Mouse (Mus musculus) Muller cell, postnatal 12 days (primary cell): Measurements from ENCODE around the gene Plet1.
A peak's percentile ranks its signal among the peaks of the same experiment; 100 is the strongest.

Source experiments
- DNase-seq: peaks from one replicate; pipeline ENCODE4 v3.0.0-alpha.2; 2015; ENCODE audit errors: inconsistent ontology term

Plet1 gene

GRCm38 (mm10) chr9:50533791-50534190, 39.5 kb downstream of the Plet1 start:
- DNase-seq = no peak

GRCm38 (mm10) chr9:50535930-50536329, 41.6 kb downstream of the Plet1 start:
- DNase-seq = no peak

GRCm38 (mm10) chr9:50536603-50537135, 42.3 kb downstream of the Plet1 start:
- DNase-seq = no peak

GRCm38 (mm10) chr9:50537295-50537694, 43.0 kb downstream of the Plet1 start:
- DNase-seq = no peak

GRCm38 (mm10) chr9:50540170-50540569, 45.8 kb downstream of the Plet1 start:
- DNase-seq = no peak

GRCm38 (mm10) chr9:50542401-50542800, 48.1 kb downstream of the Plet1 start:
- DNase-seq = no peak

GRCm38 (mm10) chr9:50547859-50548478, 53.6 kb downstream of the Plet1 start:
- no peak for DNase-seq

- no peak for DNase-seq
Observed at GRCm38 (mm10) chr9:50548936-50549335, 54.6 kb downstream of the Plet1 start.

GRCm38 (mm10) chr9:50552206-50552605, 57.9 kb downstream of the Plet1 start:
- DNase-seq = no peak

- DNase-seq = no peak
Observed at GRCm38 (mm10) chr9:50553547-50553946, 59.2 kb downstream of the Plet1 start.

GRCm38 (mm10) chr9:50554241-50555093, 60.1 kb downstream of the Plet1 start, which contains the start of gene Il18:
Gene Il18 (plus strand): TSS chr9:50554827.
- DNase-seq = peak; percentile 88

- no peak for DNase-seq
Observed at GRCm38 (mm10) chr9:50555094-50555446, 60.7 kb downstream of the Plet1 start, which contains the start of gene Bco2. Gene Bco2 (minus strand): TSS chr9:50555181.
